Mouse (Mus musculus) ES-Bruce4 (cell line): Measurements from ENCODE around the gene Arhgap21.

Experiments
- CTCF ChIP-seq: IDR thresholded peaks from one replicate; pipeline ENCODE4 v1.8.1; 2011; ENCODE audit warnings: low read depth, low read length
- EP300 ChIP-seq: IDR thresholded peaks from 2 replicates; pipeline ENCODE4 v1.6.1; 2011; ENCODE audit warnings: low read depth, low read length; ENCODE audit not compliant: insufficient read depth

GRCm38 (mm10) chr2:20987822-20988221, 19.1 kb upstream of the Arhgap21 start:
- TF ChIP-seq EP300 (no peak), CTCF (no peak)
